Mouse (Mus musculus) brain, embryonic 14.5 days (tissue): ENCODE results near the gene Tcf20. TPM values are rescaled to one million over a fixed set of nuclear protein-coding genes. Genes with fewer than 3 reads are reported as not detected.

Experiments used
- DNase-seq: peaks from one replicate; pipeline ENCODE4 v3.0.0-alpha.2; 2011; ENCODE audit warnings: low read depth
- CTCF ChIP-seq: fragments of 200-500 bp; IDR thresholded peaks from 2 replicates; pipeline ENCODE4 v1.5.1; 2012; ENCODE audit warnings: inconsistent platforms, mild to moderate bottlenecking, moderate library complexity, borderline replicate concordance; ENCODE audit not compliant: insufficient read depth, insufficient read length; ENCODE audit errors: extremely low read depth
- POLR2A ChIP-seq: fragments of 200-500 bp; IDR thresholded peaks from 2 replicates; pipeline ENCODE4 v1.6.1; 2012; ENCODE audit warnings: mild to moderate bottlenecking, inconsistent platforms, borderline replicate concordance; ENCODE audit not compliant: poor library complexity, insufficient read depth, insufficient read length, severe bottlenecking; ENCODE audit errors: extremely low read depth
- polyA plus RNA-seq: library from polyadenylated mRNA; depleted of rRNA; stranded (reverse); fragments of >200 nt; gene quantifications from 2 replicates; pipeline ENCODE4 v1.2.3, GENCODE M21; 2012

Gene Tcf20
- polyA plus RNA-seq, 1 experiment: 46.8 TPM

DNA sequence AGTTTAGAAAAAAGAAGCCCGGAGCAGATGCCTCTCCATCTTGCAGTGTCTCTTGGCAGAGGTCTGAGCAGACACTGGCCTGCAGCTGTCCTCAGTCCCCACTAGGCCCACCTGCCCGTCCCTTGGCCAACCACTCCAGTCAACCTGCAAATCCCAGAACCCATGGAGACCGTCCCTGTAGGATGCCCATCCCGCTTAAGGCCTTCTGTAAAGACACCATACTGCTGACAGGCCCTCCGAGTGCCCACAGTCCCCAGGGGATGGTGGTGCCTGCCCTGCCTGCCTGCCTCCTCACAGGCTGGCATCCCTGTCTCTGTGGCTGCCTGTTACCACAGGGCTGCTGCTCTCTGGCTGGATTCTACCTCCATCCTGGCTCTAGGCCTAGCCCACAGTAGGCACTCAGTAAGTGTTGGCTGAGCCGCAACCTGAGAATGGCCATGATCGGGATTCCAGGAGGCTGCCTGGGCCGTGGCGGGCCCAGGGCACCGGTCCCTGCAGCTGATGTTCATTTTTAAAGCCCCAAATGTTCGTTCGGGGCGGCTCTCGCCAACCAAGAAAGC lies 23.3 kb downstream of the Tcf20 start:
- TF ChIP-seq CTCF (0 out of 2 replicates have a peak, but pooled peaks have one; percentile 2), POLR2A (no peak)
- peak; percentile 65 for DNase-seq

GRCm38 (mm10) chr15:82963556-82964156 lies 24.0 kb downstream of the Tcf20 start:
- DNase-seq: peak; percentile 68
- no peak for TF ChIP-seq POLR2A
- no peak for TF ChIP-seq CTCF

DNA sequence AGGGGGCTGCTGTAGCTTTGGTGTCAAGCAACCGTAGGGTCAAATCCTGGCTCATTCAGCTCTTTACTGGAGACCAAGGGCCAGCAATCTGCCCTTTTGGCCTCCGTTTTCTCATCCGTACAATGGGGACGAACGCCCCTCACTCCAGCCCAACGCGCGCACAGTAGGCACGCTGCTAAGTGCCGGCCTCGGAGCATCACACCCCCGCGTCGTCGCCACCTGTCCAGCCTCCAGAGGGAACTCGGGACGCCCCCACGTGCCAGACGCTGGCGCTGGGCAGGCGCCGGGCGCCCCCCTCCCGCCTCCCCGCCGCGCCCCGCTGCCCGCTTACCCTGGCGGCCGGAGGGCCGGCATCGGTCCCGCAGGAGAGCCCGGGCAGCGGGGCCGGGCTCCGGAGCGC lies 24.6 kb downstream of the Tcf20 start:
- peak; percentile 43 for DNase-seq
- TF ChIP-seq POLR2A (no peak), CTCF (no peak)

DNA sequence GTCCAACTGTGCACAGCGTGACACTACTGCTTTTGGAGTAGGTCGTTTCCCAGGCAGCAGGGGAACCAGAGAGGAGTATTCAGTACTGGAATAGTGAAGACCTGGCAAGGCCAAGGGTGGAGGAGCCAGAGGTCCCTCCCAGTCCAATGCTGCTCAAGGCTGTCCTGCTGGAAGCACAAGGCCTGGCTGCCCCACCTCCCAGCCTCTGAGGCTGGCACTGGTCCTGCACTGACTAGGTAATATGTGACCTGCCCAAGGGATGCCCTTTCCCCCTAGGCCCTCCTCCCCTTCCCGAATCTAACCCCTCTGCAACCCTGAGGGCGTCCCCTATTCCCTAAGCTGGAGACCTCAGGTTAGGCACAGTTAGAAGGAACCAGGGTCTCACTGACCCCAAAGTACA lies 25.1 kb downstream of the Tcf20 start:
- TF ChIP-seq CTCF (no peak), POLR2A (no peak)
- DNase-seq: no peak

GRCm38 (mm10) chr15:82960786-82961561 lies 26.7 kb downstream of the Tcf20 start:
- DNase-seq: peak; percentile 81
- no peak for TF ChIP-seq CTCF
- no peak for TF ChIP-seq POLR2A

GRCm38 (mm10) chr15:82959151-82959550 lies 28.5 kb downstream of the Tcf20 start:
- DNase-seq: no peak
- no peak for TF ChIP-seq CTCF
- no peak for TF ChIP-seq POLR2A

DNA sequence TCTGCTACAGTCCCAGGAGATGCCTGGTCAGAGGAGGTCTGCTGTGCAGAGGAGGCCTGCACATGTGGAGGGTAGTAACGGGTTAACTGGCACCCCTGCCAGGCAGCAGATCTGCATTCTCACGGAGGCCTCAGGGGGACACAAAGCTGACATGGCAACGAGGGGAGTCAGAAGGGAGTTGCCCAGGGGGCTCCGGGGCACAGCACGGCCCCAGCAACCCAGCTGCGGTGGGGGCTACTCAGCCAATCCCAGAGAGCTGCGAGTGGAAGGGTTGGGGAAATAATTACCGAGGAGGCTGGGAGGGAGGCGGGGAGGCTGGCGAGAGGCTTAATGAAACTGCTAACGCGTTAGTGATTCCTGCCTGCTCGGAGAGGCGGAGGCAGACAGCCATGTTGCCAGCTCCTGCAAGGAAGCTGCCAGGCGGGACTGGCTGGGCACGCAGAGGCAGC lies 29.4 kb downstream of the Tcf20 start:
- TF ChIP-seq POLR2A (no peak), CTCF (no peak)
- DNase-seq: peak; percentile 94

- TF ChIP-seq POLR2A (no peak), CTCF (no peak)
- no peak for DNase-seq
Measured at GRCm38 (mm10) chr15:82956721-82957120, 31.0 kb downstream of the Tcf20 start.

DNA sequence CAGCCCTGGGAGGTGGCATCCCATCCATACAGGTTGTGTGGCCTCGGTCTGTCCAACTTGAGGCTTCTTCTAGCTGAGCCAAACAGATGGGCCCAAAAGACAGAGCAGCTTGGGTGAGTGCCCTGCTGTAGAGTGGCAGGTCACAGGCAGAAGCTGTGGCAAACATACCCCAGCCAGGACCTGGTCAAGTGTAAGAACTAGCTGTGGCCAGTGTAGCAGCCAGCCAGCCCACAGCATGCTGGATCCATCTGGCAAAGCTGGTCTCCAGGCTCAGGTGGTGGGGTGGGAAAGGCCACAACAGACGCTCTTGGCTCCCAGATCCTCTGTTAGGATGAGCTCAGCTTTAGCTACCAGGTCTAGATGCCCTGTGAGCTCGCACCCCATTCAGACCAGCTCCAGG lies 31.4 kb downstream of the Tcf20 start:
- TF ChIP-seq CTCF (no peak), POLR2A (no peak)
- no peak for DNase-seq

GRCm38 (mm10) chr15:82955286-82955685 lies 32.4 kb downstream of the Tcf20 start:
- no peak for TF ChIP-seq POLR2A
- no peak for TF ChIP-seq CTCF
- DNase-seq: no peak

DNA sequence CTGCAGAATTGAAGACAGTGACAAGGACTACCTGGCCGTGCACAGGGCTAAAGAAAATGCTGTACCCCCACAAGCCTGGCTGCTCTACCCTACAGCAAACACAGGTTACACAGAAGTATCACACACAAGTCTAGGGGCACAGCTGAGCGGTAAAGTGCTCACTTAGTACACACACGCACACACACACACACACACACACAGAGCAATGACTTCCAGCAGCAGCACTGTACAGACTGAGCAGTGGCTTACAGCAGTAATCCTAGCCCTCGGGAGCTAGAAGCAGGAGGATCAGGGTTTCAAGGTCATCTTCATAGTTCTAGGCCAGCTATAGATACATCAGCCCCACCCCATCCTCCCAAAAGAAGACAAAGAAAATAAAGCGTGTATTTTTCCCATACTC lies 33.6 kb downstream of the Tcf20 start:
- no peak for TF ChIP-seq POLR2A
- TF ChIP-seq CTCF: no peak
- no peak for DNase-seq
